Mouse (Mus musculus) lung, postnatal 10 days (tissue): ENCODE results near the gene Pla2g1b.
"Not testable (repeated sequence)": the region's sequence is repeated elsewhere in the genome, so short reads cannot be mapped to it uniquely, and the experiment has no call there.

Source experiments
- DNase-seq: peaks from one replicate; pipeline ENCODE4 v3.0.0; 2021

The Pla2g1b gene

GRCm38 (mm10) chr5:115485489-115486205 lies 19.6 kb downstream of the Pla2g1b start:
- DNase-seq, result no peak

GRCm38 (mm10) chr5:115486726-115487125 lies 20.7 kb downstream of the Pla2g1b start:
- DNase-seq, result no peak

- DNase-seq, result no peak
These were observed 21.3 kb downstream of the Pla2g1b start for GRCm38 (mm10) chr5:115487353-115487752.

DNA sequence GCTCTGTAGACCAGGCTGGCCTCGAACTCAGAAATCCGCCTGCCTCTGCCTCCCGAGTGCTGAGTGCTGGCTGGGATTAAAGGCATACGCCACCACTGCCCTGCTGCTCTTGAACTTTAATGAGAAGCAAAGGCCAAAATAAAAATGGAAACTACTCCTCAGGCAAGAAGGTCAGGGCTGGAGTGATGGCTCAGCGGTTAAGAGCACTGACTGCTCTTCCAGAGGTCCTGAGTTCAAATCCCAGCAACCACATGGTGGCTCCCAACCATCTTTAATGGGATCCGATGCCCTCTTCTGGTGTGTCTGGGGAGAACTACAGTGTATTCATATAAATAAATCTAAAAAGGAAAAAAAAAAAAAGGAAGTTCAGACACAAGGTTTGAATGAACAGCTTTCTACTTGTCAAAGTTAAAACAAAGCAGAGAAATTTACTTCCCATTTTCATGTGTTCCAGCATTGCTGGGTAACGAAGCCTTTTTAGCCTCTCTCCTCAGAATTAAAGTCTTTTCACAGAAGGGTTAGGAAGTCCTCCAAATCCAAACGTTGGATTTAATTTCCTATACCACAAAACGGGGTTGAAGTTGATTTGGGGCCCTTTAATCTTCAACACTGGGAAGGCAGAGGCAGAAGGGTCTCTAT lies 22.0 kb downstream of the Pla2g1b start:
- no peak for DNase-seq

DNA sequence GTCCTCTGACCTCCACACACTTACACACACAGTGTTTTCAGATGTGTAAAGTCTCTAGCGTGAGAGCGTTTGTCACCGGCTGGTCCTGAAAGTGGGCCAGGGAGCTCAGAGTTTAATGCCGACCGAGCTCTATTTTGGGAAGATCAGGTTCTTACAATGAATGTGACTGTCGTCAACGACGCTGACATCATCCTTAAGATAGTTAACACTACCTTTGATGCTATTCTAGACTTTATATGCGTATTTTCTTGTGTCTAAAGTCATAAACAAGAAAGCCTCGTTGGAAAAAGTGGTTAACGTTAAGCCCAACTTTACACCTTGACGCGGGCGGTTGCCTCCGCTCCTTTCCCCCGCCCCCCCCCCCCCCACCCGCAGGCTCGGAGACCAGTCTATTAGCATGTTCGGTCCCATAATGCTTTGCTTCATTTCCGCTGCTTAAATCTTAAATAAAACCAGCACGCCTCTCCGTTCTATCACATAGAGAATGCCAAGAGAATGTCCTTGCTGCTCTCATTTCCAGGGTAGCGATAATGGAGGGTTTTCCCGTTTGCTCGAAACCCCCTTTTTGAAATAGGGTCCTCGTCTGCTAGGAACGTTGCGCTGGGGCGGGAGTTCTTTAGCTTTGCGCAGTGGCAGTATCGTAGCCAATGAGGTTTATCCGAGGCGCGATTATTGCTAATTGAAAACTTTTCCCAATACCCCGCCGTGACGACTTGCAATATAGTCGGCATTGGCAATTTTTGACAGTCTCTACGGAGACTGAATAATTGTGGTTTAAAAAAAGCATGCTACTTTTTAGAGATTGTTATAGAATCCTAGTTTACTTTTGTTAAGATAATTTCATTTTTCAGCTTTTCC lies 23.0 kb downstream of the Pla2g1b start:
- DNase-seq, result peak; percentile 87

DNA sequence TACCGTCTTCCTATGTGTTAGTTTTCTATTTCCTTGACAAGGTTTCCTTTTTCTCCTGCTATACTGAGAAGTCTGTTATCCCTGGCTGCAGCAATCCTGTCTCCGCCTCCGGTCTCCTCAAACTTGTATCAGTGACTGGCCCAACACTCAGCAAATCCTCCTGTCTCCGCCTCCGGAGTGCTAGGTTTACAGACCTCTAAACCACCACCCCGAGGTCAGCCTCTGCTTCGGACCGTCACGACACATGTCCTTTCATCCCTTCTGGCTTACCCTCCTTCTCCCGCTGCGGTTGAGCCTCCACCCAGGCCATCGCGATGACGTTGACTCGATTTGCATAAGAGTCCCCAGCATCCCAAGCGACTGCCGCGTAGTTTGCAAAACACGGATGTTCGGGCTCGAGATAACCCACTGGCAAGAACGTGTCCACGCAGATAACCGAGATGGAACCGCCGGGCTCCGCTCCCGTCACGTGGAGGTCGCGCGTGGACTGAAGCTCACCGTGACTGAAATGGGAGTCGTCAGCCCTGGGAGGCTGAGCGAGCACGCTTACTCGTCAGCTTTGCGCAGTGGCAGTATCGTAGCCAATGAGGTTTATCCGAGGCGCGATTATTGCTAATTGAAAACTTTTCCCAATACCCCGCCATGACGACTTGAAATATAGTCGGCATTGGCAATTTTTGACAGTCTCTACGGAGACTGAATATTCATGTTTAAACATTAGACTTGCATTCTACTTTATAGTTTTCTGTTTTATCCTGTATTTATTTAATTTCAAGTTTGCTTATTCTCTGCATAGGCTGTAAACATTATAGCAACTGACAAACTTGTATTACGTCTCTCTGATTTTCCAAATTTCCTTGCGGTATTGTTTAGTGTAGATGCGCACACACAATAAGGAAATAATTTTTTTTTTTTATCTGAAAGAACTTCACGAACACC lies 23.9 kb downstream of the Pla2g1b start:
- peak; percentile 91 for DNase-seq

- no peak for DNase-seq
These were observed 24.6 kb downstream of the Pla2g1b start for GRCm38 (mm10) chr5:115490638-115491000.

DNA sequence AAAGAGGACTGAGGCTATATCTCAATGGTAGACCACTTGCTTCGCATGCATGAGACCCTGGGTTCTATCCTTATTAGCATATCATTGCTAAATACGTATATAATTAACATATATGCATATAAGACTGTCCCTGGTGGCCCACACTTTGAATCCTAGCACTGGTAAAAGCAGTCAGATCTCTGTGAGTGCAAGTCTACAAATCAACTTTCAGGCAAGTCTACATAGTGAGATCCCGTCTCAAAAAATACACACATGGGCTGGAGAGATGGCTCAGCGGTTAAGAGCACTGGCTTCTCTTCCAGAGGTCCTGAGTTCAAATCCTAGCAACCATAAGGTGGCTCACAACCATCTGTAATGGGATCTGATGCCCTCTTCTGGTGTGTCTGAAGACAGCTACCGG lies 25.0 kb downstream of the Pla2g1b start:
- DNase-seq, result no peak

DNA sequence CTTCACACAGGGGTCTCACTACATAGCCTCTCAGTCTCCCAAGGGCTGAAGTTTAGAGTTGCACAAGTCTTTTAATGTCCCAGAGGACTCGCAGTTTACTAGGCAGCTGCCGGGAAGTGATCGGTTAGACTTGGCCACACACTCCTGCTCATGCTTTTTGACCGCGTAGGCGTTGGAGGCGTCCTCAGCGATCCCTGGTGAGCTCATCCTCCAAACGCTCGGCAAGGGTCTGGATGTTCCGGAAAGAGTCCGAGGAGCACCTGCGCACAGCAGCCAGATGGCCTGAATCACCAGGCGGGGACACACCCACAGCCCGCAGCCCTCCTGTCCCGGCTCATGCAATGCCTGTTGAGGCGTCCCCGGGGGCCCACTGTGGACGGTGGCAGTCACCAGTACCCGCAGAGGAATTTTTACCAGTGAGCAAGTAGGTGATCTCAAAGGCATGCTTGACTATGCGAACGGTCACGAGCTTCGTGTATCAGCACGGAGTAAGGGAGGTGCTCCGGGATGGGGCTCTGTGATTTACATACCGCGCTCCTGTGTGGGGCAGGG lies 25.8 kb downstream of the Pla2g1b start:
- DNase-seq, result peak; percentile 77

- no peak for DNase-seq
These were observed 26.8 kb downstream of the Pla2g1b start for GRCm38 (mm10) chr5:115492711-115493335.

DNA sequence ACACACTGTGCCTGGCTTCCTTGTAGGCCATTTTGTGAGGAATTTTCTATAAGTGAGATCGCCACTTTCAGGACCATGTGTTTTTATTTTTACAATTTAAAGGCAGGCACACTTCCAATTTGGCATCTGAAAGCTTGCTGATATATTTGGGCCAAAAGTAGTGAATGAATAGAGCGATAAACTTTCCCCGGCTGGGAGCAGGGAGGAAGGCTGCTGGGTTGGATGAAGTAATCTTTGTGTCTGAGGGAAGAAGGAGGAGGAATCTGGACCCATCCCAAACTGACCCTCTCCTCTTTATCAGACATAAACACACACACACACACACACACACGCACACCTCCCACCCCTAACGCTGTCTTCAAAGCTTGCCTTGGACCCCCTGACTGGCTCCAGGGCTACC lies 27.4 kb downstream of the Pla2g1b start:
- DNase-seq, result peak; percentile 45

GRCm38 (mm10) chr5:115495618-115496017 lies 29.6 kb downstream of the Pla2g1b start:
- not testable (repeated sequence) for DNase-seq

GRCm38 (mm10) chr5:115497033-115497432 lies 31.0 kb downstream of the Pla2g1b start:
- no peak for DNase-seq

GRCm38 (mm10) chr5:115498307-115499240 lies 32.5 kb downstream of the Pla2g1b start:
- DNase-seq, result no peak

GRCm38 (mm10) chr5:115500383-115500935 lies 34.4 kb downstream of the Pla2g1b start:
- DNase-seq, result no peak

DNA sequence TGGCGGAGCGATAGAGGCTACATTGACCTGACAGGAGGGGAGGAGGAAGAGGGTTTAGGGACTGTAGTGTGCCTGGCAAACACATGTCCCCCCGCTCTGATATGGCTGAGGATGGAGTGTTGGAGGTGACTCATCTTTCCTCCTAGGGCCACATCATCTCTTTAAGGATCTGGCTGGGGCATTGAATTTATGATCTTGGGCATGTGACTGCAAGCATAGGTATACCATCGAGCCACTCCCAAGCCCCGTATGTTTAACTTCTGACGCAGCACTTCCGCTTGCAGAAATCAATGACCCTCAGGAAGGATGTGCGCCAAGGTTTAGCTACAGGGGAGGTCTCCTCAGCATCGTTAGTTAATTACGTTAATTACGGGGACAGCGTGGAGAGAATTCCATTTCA lies 37.0 kb downstream of the Pla2g1b start:
- DNase-seq, result no peak

DNA sequence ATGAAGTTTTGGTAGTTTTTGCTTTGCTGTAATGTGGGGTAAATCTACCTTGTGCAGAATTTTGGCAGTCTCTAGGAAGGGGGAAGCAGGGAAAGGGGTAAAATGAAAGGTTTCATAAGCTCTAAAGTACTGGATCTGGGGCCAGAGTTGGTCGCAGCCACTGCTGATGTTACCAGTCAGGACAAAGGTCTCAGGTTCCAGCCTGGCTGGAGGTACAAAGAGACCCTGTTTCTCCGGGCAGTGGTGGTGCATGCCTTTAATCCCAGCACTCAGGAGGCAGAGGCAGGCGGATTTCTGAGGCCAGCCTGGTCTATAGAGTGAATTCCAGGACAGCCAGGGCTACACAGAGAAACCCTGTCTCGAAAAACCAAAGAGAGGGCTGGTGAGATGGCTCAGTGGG lies 39.6 kb downstream of the Pla2g1b start:
- not testable (repeated sequence) for DNase-seq

- DNase-seq, result peak; percentile 93
These were observed 40.6 kb downstream of the Pla2g1b start, which contains the start of gene Pxn for GRCm38 (mm10) chr5:115506454-115507201. Gene Pxn (plus strand): TSS chr5:115506676.

DNA sequence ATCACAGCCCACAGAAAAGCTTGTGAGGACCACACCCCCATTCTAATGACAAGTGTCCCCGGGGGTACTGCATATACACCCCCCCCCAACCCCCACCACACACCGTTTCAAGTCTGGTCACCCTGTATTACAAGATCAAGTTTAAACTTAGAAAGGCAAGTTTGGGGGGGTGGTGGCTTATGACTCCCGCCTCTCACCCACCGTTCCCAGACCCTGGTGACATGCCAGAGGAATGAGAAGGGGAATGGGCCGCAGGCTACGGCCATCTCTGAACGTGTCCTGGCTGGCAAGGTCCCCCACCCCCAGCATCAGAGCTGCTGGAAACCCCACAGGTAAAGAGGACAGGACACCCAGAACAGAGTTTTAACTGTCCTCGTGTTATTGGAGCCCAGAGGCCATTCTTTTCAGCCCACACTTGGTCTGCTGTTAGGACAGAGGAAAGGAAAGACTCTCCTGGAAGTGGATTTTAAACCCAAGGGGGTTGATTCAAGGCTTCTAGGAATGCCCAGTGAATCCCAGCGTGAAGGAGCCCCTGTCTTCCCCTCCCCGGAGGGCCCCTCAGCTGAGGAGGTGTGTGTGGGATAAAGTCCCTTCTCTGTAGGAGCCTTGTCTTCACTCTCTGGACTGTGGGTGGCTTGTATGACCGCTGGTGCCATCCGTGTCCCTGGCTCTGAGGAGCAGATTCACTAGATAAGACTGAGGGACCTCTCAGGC lies 41.4 kb downstream of the Pla2g1b start:
- peak; percentile 47 for DNase-seq
